Mouse (Mus musculus) hindbrain, embryonic 16.5 days (tissue): Measurements from ENCODE around the gene BC147527. TPM values are rescaled to one million over a fixed set of nuclear protein-coding genes. Genes with fewer than 3 reads are reported as not detected.
"Not testable (repeated sequence)": the region's sequence is repeated elsewhere in the genome, so short reads cannot be mapped to it uniquely, and the experiment has no call there.

ENCODE experiments used
- ATAC-seq: fragments of 200-750 bp; cut with Nextera tagmentation; 2 replicates; pipeline ENCODE4 v1.8.0; 2017; ENCODE audit warnings: moderate TSS enrichment, moderate library complexity
- H3K27ac ChIP-seq: fragments of 300-500 bp; sonication (generic); 2 replicates; pipeline ENCODE4 v1.5.1; 2014; ENCODE audit warnings: low read depth, mild to moderate bottlenecking, control low read depth, low read length, moderate library complexity
- H3K27me3 ChIP-seq: fragments of 300-500 bp; sonication (generic); replicated peaks from 2 replicates; pipeline ENCODE4 v1.6.1; 2014; ENCODE audit warnings: low read length; ENCODE audit not compliant: control insufficient read depth, insufficient read depth
- H3K36me3 ChIP-seq: fragments of 300-500 bp; sonication (generic); 2 replicates; pipeline ENCODE4 v1.6.1; 2014; ENCODE audit warnings: mild to moderate bottlenecking, low read length, moderate library complexity, mixed read lengths; ENCODE audit not compliant: control insufficient read depth, insufficient read depth
- H3K4me1 ChIP-seq: fragments of 300-500 bp; sonication (generic); 2 replicates; pipeline ENCODE4 v1.6.1; 2014; ENCODE audit warnings: low read depth, low read length; ENCODE audit not compliant: control insufficient read depth, insufficient read depth
- H3K4me2 ChIP-seq: fragments of 300-500 bp; sonication (generic); 2 replicates; pipeline ENCODE4 v1.6.1; 2014; ENCODE audit warnings: mild to moderate bottlenecking, low read length, control low read depth, moderate library complexity
- H3K4me3 ChIP-seq: fragments of 300-500 bp; sonication (generic); 2 replicates; pipeline ENCODE4 v1.5.1; 2014; ENCODE audit warnings: mild to moderate bottlenecking, low read length, control low read depth, moderate library complexity
- H3K9ac ChIP-seq: fragments of 300-500 bp; sonication (generic); 2 replicates; pipeline ENCODE4 v1.6.1; 2014; ENCODE audit warnings: low read depth, mild to moderate bottlenecking, control low read depth, low read length, moderate library complexity
- H3K9me3 ChIP-seq: fragments of 300-500 bp; sonication (generic); 2 replicates; pipeline ENCODE4 v1.6.1; 2014; ENCODE audit warnings: mild to moderate bottlenecking, low read length, moderate library complexity; ENCODE audit not compliant: control insufficient read depth
- WGBS: fragments of 180-500 bp; shearing (Covaris S2); extraction: QIAGEN DNeasy Blood & Tissue Kit; methylation state at CpG from one replicate; pipeline ENCODE4 v1.1.7; 2014; 5-methylcytosine and 5-hydroxymethylcytosine counted together
- polyA plus RNA-seq: library from polyadenylated mRNA; unstranded; fragments of >200 nt; fragmentation: Nextera tagmentation; extraction: Ambion mirVana; gene quantifications from 2 replicates; pipeline ENCODE4 v1.2.1, GENCODE M21; 2015

BC147527 gene
- polyA plus RNA-seq, 1 experiment from 2014 or later, result not detected

DNA sequence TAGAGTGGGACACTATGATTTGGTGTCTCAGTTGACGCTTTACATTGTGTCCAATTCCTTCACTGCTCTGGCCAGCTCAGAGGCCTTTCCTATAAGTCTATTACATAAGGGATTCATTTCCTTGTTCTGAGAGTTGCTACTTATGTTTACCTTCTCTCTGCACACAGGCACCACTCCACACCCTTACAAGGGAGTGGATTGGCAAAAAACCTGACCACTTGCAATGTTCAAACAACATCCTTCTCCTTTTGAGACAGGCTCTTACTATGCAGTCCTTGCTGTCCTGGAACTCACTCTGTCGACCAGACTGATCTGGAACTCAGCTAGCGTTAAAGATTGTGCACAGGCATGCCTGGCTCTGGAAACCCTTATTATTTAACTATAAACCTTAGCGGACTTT is 10.6 kb downstream of the BC147527 start:
- Histone ChIP-seq H3K9ac (no peak overlapping the region), H3K4me2 (no peak overlapping the region), H3K9me3 (no peaks in the 10 kb centered on the region), H3K27ac (no peak overlapping the region), H3K4me1 (no peaks in the 10 kb centered on the region), H3K36me3 (no peaks in the 10 kb centered on the region), H3K27me3 (no peaks in the 10 kb centered on the region), H3K4me3 (no peak overlapping the region)
- ATAC-seq, result no peak
- WGBS, result 81% methylated on average over 4 of the region's 4 CpGs

DNA sequence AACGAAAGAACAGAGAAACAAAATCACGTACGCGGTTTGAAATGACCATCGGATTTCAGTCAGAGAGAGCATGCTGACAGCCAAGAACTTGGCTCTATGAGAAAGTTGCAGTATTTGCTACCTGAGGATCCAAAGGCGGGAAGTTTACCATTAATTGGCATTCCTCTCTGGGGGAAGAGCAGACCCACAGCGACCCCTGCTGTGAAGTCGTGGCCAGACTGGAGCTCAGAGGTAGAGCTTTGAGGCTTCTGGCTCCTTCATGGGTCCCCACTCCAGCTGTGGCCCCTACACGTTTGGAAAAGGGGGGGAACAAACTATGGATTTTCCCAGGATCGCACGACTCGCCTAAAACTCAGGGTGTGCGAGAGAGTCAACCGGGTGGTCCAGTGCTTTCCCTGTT is 13.4 kb downstream of the BC147527 start:
- Histone ChIP-seq H3K9ac (no peak overlapping the region), H3K4me3 (no peak overlapping the region), H3K9me3 (no peaks in the 10 kb centered on the region), H3K4me2 (no peak overlapping the region), H3K27me3 (no peaks in the 10 kb centered on the region), H3K4me1 (no peaks in the 10 kb centered on the region), H3K36me3 (no peaks in the 10 kb centered on the region), H3K27ac (no peak overlapping the region)
- no peak for ATAC-seq
- WGBS, result 49% methylated on average over 14 of the region's 14 CpGs

DNA sequence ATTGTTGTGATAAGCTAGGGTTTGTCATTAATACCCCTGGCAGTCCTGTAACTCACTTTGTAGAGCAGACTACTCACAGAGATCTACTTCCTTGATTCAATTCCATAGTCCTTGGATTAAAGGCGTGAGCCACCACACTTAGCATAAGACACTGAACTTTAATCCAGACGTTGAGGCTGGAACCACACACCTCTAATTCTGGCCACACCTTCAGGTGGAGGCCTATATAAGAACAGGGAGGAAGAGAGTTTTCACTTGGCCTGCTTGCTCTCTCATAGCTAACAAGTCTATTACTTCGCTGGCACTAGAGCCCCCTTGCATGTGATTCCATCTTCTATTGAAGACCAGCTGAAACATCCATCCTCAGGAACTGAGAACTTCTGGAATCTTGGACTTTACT is 16.4 kb downstream of the BC147527 start, which contains the start of gene Tcstv3:
Gene Tcstv3 (plus strand): TSS at position 301 of the 400 bp plus-strand sequence.
- H3K4me2 ChIP-seq, ATAC-seq, H3K27me3 ChIP-seq, H3K9me3 ChIP-seq, H3K36me3 ChIP-seq, H3K27ac ChIP-seq, H3K9ac ChIP-seq, H3K4me1 ChIP-seq, H3K4me3 ChIP-seq: not testable (repeated sequence)
- WGBS, result 81% methylated on average over 3 of the region's 3 CpGs

DNA sequence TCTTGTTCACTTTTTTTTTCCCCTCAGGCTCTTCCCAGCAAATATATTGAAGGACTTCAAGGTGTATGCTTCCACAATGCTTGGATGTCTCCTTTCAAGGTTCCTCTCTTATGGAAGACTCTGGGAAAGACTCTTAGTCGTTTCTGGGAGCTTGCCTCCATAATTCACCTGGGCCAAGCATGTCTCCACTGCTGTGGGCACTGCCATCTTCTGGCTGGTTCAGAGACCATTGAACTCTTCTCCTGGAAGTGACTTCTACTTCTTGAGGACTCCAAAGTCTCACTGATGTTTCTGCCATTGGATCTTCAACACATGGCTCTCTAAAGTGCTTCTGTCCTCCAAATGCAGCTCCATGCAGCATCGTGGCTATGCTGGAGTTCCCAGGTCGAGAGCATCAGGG is 20.0 kb downstream of the BC147527 start:
- no peak for ATAC-seq
- Histone ChIP-seq H3K4me2 (no peak overlapping the region), H3K9ac (no peak overlapping the region), H3K4me1 (no peaks in the 10 kb centered on the region), H3K36me3 (no peaks in the 10 kb centered on the region), H3K9me3 (0 out of 2 replicates have a peak, but pooled peaks cover 3% of the 10 kb centered on the region), H3K27ac (no peak overlapping the region), H3K4me3 (no peak overlapping the region), H3K27me3 (no peaks in the 10 kb centered on the region)
- WGBS, result 64% methylated on average over 3 of the region's 3 CpGs

DNA sequence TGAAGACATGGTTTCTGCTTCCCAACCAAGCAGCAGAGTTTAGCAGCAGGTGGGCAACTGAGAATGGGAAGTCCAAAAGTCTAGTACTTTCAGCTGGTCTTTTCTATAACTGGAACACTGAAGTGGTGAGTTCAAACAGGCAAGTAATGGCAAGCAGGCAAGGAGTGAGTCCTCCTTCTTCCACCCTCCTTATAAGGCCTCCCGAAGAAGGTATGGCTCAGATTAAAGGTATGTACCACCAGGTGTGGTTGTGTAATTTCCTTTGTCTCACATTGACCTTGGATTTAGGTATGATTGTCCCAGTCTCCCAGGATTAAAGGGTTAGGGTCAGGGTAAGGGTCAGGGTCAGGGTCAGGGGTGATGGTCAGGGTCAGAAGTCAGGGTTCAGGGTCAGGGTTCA is 20.5 kb downstream of the BC147527 start:
- Histone ChIP-seq H3K4me1 (no peaks in the 10 kb centered on the region), H3K9ac (no peak overlapping the region), H3K4me3 (no peak overlapping the region), H3K4me2 (no peak overlapping the region), H3K36me3 (no peaks in the 10 kb centered on the region), H3K27ac (no peak overlapping the region), H3K27me3 (no peaks in the 10 kb centered on the region), H3K9me3 (0 out of 2 replicates have a peak, but pooled peaks cover 3% of the 10 kb centered on the region)
- 88% methylated on average over 1 of the region's 1 CpGs for WGBS
- no peak for ATAC-seq

Other genes with a start within 250 kb of the BC147527 start
- gene Gm21188, start 248.2 kb upstream of the BC147527 start, polyA plus RNA-seq, result not detected in 2 replicates
- gene Gm20767, start 160.1 kb upstream of the BC147527 start, polyA plus RNA-seq, result not detected in 2 replicates
- not detected in 2 replicates for gene Gm21818, start 128.0 kb upstream of the BC147527 start, polyA plus RNA-seq
- not detected in 2 replicates for gene Gm21762, start 84.4 kb upstream of the BC147527 start, polyA plus RNA-seq
- not detected in 2 replicates for gene Gm21731, start 61.3 kb upstream of the BC147527 start, polyA plus RNA-seq
- not detected in 2 replicates for gene AF067061, start 37.3 kb upstream of the BC147527 start, polyA plus RNA-seq
- gene Tcstv3, start 16.5 kb downstream of the BC147527 start, polyA plus RNA-seq, result not detected in 2 replicates